Mouse (Mus musculus): ENCODE data around the gene Ehf. TPM values are rescaled to one million over a fixed set of nuclear protein-coding genes. Genes with fewer than 3 reads are reported as not detected.

Ehf gene
- polyA plus RNA-seq, 1 experiment from 2014 or later = 18.2 TPM

DNA sequence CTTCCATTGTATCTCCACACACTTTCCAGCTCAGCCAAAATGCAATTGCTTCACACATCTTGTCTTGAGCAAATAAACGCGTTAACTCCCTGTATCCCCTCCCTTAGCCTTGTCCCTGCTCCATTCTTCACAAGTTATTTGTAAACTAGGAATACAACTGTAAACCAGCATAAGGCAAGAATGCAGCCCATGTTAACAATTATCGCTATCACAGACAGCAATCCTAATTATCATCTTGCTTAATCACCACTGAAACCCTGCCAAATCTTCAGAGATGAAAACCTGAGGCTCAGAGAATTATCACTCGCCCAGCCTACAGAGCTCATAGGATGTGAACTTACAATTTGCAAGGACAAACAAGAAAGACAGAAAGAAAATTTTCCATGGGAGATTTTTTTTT lies 84.8 kb downstream of the Ehf start:
- H3K4me2 ChIP-seq (replicated peaks; ENCODE audit: low read depth, low read length) = no peak overlapping the region
- H3K27me3 ChIP-seq (ENCODE audit: control insufficient read depth, insufficient read depth, low read length) = no peaks in the 10 kb centered on the region
- WGBS = 92% methylated on average over 4 of the region's 4 CpGs
- no peaks in the 10 kb centered on the region for H3K9me3 ChIP-seq (ENCODE audit: control insufficient read depth, low read depth, low read length)
- H3K4me1 ChIP-seq (ENCODE audit: control insufficient read depth, insufficient read depth, low read length) = no peaks in the 10 kb centered on the region
- no peak overlapping the region for H3K4me3 ChIP-seq (ENCODE audit: low read depth, low read length)
- no peak overlapping the region for H3K9ac ChIP-seq (replicated peaks; ENCODE audit: low read depth, low read length)
- H3K36me3 ChIP-seq (ENCODE audit: control insufficient read depth, insufficient read depth, low read length) = no peaks in the 10 kb centered on the region
- ATAC-seq (ENCODE audit: insufficient number of reproducible peaks, insufficient read depth, low FRiP score, low read depth) = no peak
- no peak overlapping the region for H3K27ac ChIP-seq (ENCODE audit: low read length)

DNA sequence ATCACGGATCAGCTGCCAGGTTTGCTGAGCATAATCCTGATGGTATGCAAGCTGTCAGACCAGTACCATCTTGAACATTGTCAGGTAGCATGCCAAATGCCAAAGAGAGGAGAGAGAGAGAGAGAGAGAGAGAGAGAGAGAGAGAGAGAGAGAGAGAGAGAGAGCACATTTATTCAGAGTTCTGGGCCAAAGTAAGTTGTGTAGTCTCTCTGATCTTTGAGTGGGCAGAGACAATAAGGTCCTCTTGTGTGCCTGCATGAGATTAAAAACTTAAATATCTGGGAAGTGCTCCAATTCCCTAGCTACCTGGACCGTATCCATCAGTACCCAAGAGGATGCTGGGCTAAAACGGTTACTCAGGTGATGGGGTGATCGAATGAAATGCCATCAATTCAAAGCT lies 87.3 kb downstream of the Ehf start:
- Histone ChIP-seq H3K4me1 (ENCODE audit: control insufficient read depth, insufficient read depth, low read length) (no peaks in the 10 kb centered on the region), H3K36me3 (ENCODE audit: control insufficient read depth, insufficient read depth, low read length) (no peaks in the 10 kb centered on the region), H3K4me2 (replicated peaks; ENCODE audit: low read depth, low read length) (no peak overlapping the region), H3K4me3 (ENCODE audit: low read depth, low read length) (no peak overlapping the region), H3K27ac (ENCODE audit: low read length) (no peak overlapping the region), H3K9me3 (ENCODE audit: control insufficient read depth, low read depth, low read length) (no peaks in the 10 kb centered on the region), H3K27me3 (ENCODE audit: control insufficient read depth, insufficient read depth, low read length) (no peaks in the 10 kb centered on the region), H3K9ac (replicated peaks; ENCODE audit: low read depth, low read length) (no peak overlapping the region)
- no peak for ATAC-seq (ENCODE audit: insufficient number of reproducible peaks, insufficient read depth, low FRiP score, low read depth)
- 93% methylated on average over 4 of the region's 4 CpGs for WGBS

DNA sequence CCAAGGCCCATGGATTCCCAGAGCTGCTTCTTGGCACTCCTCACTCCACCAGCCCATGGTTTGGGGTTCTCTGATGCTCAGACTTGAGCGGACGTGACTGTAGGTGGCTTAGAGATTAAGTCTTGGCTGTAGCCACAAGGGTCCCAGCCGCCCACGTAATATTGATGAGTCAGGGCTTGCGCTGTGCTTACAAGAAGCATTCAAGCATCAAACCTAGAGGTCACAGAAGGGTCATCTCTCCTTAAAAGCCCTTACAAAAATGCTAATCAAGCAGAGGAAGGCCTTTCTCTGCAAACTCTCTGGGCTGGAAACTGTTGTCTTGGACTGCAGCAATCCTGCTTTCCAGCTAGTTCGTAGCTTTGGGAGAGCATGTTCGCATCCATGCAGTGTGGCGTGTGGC lies 88.2 kb downstream of the Ehf start:
- Histone ChIP-seq H3K4me1 (ENCODE audit: control insufficient read depth, insufficient read depth, low read length) (no peaks in the 10 kb centered on the region), H3K9me3 (ENCODE audit: control insufficient read depth, low read depth, low read length) (no peaks in the 10 kb centered on the region), H3K27ac (ENCODE audit: low read length) (no peak overlapping the region), H3K4me3 (ENCODE audit: low read depth, low read length) (no peak overlapping the region), H3K4me2 (replicated peaks; ENCODE audit: low read depth, low read length) (no peak overlapping the region), H3K27me3 (ENCODE audit: control insufficient read depth, insufficient read depth, low read length) (no peaks in the 10 kb centered on the region), H3K36me3 (ENCODE audit: control insufficient read depth, insufficient read depth, low read length) (no peaks in the 10 kb centered on the region), H3K9ac (replicated peaks; ENCODE audit: low read depth, low read length) (no peak overlapping the region)
- WGBS = 75% methylated on average over 8 of the region's 8 CpGs
- ATAC-seq (ENCODE audit: insufficient number of reproducible peaks, insufficient read depth, low FRiP score, low read depth) = no peak

DNA sequence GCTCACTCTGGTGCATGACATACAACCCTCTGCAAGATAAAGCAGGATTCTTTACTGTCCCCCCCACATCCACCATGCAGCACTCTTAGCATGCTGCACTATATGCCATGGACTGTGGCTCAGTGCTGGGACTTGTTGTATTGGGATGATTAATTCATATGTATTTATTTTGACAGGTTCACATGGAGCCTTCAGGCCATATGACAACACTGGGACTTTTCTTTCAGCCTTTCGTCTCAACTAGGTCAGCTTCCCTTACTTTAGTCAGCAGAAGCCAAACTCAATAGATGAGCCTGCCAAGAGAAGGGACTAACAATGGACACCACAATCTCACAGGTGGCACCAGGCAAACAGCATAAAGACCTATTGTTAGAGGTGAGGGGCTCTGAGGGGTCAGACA lies 89.5 kb downstream of the Ehf start:
- H3K9ac ChIP-seq (replicated peaks; ENCODE audit: low read depth, low read length) = no peak overlapping the region
- H3K4me1 ChIP-seq (ENCODE audit: control insufficient read depth, insufficient read depth, low read length) = 0 out of 2 replicates have a peak, but pooled peaks cover 2% of the 10 kb centered on the region
- H3K27ac ChIP-seq (ENCODE audit: low read length) = no peak overlapping the region
- no peaks in the 10 kb centered on the region for H3K9me3 ChIP-seq (ENCODE audit: control insufficient read depth, low read depth, low read length)
- no peaks in the 10 kb centered on the region for H3K36me3 ChIP-seq (ENCODE audit: control insufficient read depth, insufficient read depth, low read length)
- no peaks in the 10 kb centered on the region for H3K27me3 ChIP-seq (ENCODE audit: control insufficient read depth, insufficient read depth, low read length)
- H3K4me3 ChIP-seq (ENCODE audit: low read depth, low read length) = no peak overlapping the region
- 63% methylated on average over 1 of the region's 1 CpGs for WGBS
- no peak for ATAC-seq (ENCODE audit: insufficient number of reproducible peaks, insufficient read depth, low FRiP score, low read depth)
- no peak overlapping the region for H3K4me2 ChIP-seq (replicated peaks; ENCODE audit: low read depth, low read length)

Other genes with a start within 250 kb of the Ehf start
- gene Pdhx, start 229.8 kb downstream of the Ehf start, polyA plus RNA-seq (2014; fragmentation: Nextera tagmentation; extraction: Ambion mirVana) = 32.9 and 33.7 TPM in 2 replicates
- gene Apip, start 229.6 kb downstream of the Ehf start, polyA plus RNA-seq (2014; fragmentation: Nextera tagmentation; extraction: Ambion mirVana) = 66.4 and 72.7 TPM in 2 replicates
- 2.9 and 3.0 TPM in 2 replicates for gene Elf5, start 108.4 kb upstream of the Ehf start, polyA plus RNA-seq (2014; fragmentation: Nextera tagmentation; extraction: Ambion mirVana)
- 99.9 and 112 TPM in 2 replicates for gene Cat, start 181.9 kb upstream of the Ehf start, polyA plus RNA-seq (2014; fragmentation: Nextera tagmentation; extraction: Ambion mirVana)